Mouse (Mus musculus): ENCODE data around the gene Nmral1. TPM values are rescaled to one million over a fixed set of nuclear protein-coding genes. Genes with fewer than 3 reads are reported as not detected.
A peak's percentile ranks its signal among the peaks of the same experiment; 100 is the strongest.
"Not testable (repeated sequence)": the region's sequence is repeated elsewhere in the genome, so short reads cannot be mapped to it uniquely, and the experiment has no call there.

The Nmral1 gene
- polyA plus RNA-seq, 1 experiment from 2014 or later, result 52.6 TPM

GRCm38 (mm10) chr16:4711173-4711572 lies 8.0 kb downstream of the Nmral1 start:
- Histone ChIP-seq H3K4me3 (replicated peaks) (no peak overlapping the region), H3K4me1 (no peaks in the 10 kb centered on the region), H3K4me2 (no peak overlapping the region), H3K27me3 (replicated peaks) (no peaks in the 10 kb centered on the region), H3K36me3 (peaks cover 30% of the 10 kb centered on the region), H3K27ac (no peak overlapping the region), H3K9me3 (no peaks in the 10 kb centered on the region), H3K9ac (no peak overlapping the region)
- ATAC-seq (ENCODE audit: insufficient read depth, low FRiP score, low read depth), result no peak
- 91% methylated on average over 4 of the region's 4 CpGs for WGBS

DNA sequence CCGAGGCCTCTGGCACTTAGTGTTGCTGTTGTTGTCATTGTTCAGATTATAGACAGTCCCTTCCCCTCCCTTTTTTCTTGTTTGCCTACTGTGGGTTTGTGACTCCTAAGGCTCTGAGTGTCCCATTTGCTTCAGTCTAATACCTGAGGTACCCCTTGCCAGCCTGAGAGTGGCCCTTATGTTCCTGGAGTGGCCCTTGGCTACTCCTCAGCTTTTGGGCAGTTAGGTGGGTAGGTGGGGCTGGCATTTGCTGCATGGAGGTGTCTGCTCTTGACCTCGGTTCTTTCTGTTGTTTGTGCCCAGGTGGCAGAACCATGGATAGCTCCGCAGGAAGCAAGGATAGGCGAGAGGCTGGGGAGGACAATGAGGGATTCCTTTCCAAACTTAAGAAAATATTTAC lies 13.6 kb downstream of the Nmral1 start:
- H3K36me3 ChIP-seq, result peaks cover 58% of the 10 kb centered on the region
- no peak overlapping the region for H3K27ac ChIP-seq
- H3K4me1 ChIP-seq, result no peaks in the 10 kb centered on the region
- ATAC-seq (ENCODE audit: insufficient read depth, low FRiP score, low read depth), result no peak
- 49% methylated on average over 4 of the region's 4 CpGs for WGBS
- H3K9me3 ChIP-seq, result no peaks in the 10 kb centered on the region
- H3K4me3 ChIP-seq (replicated peaks), result no peak overlapping the region
- no peaks in the 10 kb centered on the region for H3K27me3 ChIP-seq (replicated peaks)
- H3K9ac ChIP-seq, result no peak overlapping the region
- no peak overlapping the region for H3K4me2 ChIP-seq

- Histone ChIP-seq H3K9me3 (no peaks in the 10 kb centered on the region), H3K9ac (no peak overlapping the region), H3K36me3 (peaks cover 61% of the 10 kb centered on the region), H3K27ac (no peak overlapping the region), H3K4me3 (replicated peaks) (no peak overlapping the region), H3K4me1 (no peaks in the 10 kb centered on the region), H3K4me2 (no peak overlapping the region), H3K27me3 (replicated peaks) (no peaks in the 10 kb centered on the region)
- no peak; the same call in 1 of the 2 replicates for ATAC-seq (ENCODE audit: insufficient read depth, low FRiP score, low read depth)
- WGBS, result 38% methylated on average over 1 of the region's 1 CpGs
Measured at GRCm38 (mm10) chr16:4702646-4703045, 16.5 kb downstream of the Nmral1 start.

DNA sequence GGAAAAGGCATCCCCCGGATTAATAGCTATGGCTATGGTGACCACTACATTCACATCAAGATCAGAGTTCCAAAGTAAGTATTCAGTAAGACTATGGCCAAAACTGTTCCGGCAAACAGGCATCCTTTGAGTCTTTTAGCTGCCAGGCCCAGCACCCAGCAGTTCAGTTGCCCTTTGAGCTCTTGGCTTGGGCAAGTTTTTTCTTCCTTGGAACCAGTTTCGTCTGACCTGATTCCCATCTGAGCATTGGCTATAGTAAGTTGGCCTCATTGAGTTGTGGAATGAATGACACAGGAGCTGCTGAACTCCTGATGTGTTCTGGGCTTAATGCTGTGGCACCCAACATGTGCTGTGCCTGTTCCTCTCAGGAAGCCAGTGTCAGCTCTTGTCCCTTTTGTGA lies 17.9 kb downstream of the Nmral1 start:
- no peaks in the 10 kb centered on the region for H3K4me1 ChIP-seq
- no peak for ATAC-seq (ENCODE audit: insufficient read depth, low FRiP score, low read depth)
- H3K4me2 ChIP-seq, result no peak overlapping the region
- H3K9ac ChIP-seq, result no peak overlapping the region
- H3K27me3 ChIP-seq (replicated peaks), result no peaks in the 10 kb centered on the region
- no peak overlapping the region for H3K4me3 ChIP-seq (replicated peaks)
- peaks cover 67% of the 10 kb centered on the region for H3K36me3 ChIP-seq
- no peaks in the 10 kb centered on the region for H3K9me3 ChIP-seq
- H3K27ac ChIP-seq, result no peak overlapping the region
- 89% methylated on average over 3 of the region's 3 CpGs for WGBS

DNA sequence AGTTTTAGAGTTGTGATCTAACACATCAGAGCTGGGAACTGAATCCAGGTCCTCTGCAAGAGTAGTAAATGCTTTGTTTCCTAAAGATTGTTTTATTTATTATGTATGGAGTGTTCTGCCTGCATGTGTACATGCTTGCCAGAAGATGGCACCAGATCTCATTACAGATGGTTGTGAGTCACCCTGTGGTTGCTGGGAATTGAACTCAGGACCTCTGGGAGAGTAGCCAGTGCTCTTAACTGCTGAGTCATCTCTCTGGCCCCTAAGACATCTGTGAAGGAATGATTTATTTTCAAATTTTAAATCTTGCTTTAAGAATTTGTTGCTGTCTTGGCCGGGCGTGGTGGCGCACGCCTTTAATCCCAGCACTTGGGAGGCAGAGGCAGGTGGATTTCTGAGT lies 29.8 kb downstream of the Nmral1 start:
- not testable (repeated sequence) for H3K9ac ChIP-seq; H3K4me1 ChIP-seq; ATAC-seq (ENCODE audit: insufficient read depth, low FRiP score, low read depth); H3K27ac ChIP-seq; H3K4me2 ChIP-seq; H3K4me3 ChIP-seq (replicated peaks); H3K27me3 ChIP-seq (replicated peaks); H3K9me3 ChIP-seq
- peaks cover 50% of the 10 kb centered on the region for H3K36me3 ChIP-seq
- WGBS, result 96% methylated on average over 4 of the region's 4 CpGs

DNA sequence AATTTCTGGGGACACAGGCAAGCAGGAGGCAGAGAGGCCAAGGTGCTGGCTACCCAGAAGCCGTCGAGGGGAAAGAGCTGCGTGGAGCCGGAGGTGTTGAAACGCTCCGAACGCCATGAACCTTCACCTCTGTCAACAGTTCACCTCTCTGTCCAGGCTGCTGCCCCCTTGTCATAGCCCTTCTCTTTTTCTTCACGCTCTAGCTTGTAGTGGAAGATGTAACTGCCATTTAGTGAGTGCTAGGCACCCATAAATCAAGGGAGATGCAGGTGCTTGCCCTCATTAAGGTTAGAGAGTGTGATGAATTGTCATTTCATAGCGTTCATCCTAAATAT lies 34.7 kb downstream of the Nmral1 start:
- H3K4me1 ChIP-seq, result peaks cover 8% of the 10 kb centered on the region; the same call in 1 of the 2 replicates
- peak overlapping the region; percentile 97 for H3K4me3 ChIP-seq (replicated peaks)
- H3K9ac ChIP-seq, result peak overlapping the region; percentile 98
- no peak for ATAC-seq (ENCODE audit: insufficient read depth, low FRiP score, low read depth)
- H3K36me3 ChIP-seq, result peaks cover 18% of the 10 kb centered on the region
- no peaks in the 10 kb centered on the region for H3K9me3 ChIP-seq
- H3K27me3 ChIP-seq (replicated peaks), result no peaks in the 10 kb centered on the region
- under 1% methylated on average over 9 of the region's 9 CpGs for WGBS
- peak overlapping the region; percentile 74 for H3K4me2 ChIP-seq
- no peak overlapping the region; the same call in 1 of the 2 replicates for H3K27ac ChIP-seq

- Histone ChIP-seq H3K4me1 (peaks cover 12% of the 10 kb centered on the region), H3K36me3 (peaks cover 13% of the 10 kb centered on the region), H3K4me3 (replicated peaks) (peak overlapping the region; percentile 97), H3K27me3 (replicated peaks) (no peaks in the 10 kb centered on the region), H3K4me2 (peak overlapping the region; percentile 74), H3K9me3 (no peaks in the 10 kb centered on the region), H3K9ac (peak overlapping the region; percentile 98), H3K27ac (peak overlapping the region; percentile 91)
- under 1% methylated on average over 54 of the region's 54 CpGs for WGBS
- ATAC-seq (ENCODE audit: insufficient read depth, low FRiP score, low read depth), result peak; percentile 84
Measured at GRCm38 (mm10) chr16:4683581-4684456, 35.3 kb downstream of the Nmral1 start.

DNA sequence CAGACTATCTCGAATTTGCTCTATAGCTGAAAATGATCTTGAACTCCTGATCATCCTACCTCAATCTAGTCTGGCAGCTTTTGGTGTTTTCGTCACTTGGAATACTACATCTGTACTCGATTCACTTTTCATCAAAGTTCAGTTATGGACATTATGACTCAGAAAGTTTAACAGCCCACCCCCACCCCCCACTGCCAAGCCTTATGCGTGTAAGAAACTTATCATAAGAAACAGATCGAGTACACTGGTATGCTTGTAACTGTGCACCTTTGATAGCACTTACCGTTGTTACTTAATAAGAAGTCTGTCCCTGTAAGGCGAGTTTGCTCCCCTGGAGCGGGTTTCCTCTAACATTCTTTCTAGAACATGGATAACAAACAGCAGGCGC lies 36.0 kb downstream of the Nmral1 start:
- peaks cover 10% of the 10 kb centered on the region for H3K36me3 ChIP-seq
- peak overlapping the region; percentile 74 for H3K4me2 ChIP-seq
- ATAC-seq (ENCODE audit: insufficient read depth, low FRiP score, low read depth), result no peak
- H3K4me3 ChIP-seq (replicated peaks), result peak overlapping the region; percentile 97
- peaks cover 15% of the 10 kb centered on the region for H3K4me1 ChIP-seq
- peak overlapping the region; percentile 98; the same call in 1 of the 2 replicates for H3K9ac ChIP-seq
- 25% methylated on average over 9 of the region's 9 CpGs for WGBS
- no peaks in the 10 kb centered on the region for H3K27me3 ChIP-seq (replicated peaks)
- no peaks in the 10 kb centered on the region for H3K9me3 ChIP-seq
- H3K27ac ChIP-seq, result peak overlapping the region; percentile 91

DNA sequence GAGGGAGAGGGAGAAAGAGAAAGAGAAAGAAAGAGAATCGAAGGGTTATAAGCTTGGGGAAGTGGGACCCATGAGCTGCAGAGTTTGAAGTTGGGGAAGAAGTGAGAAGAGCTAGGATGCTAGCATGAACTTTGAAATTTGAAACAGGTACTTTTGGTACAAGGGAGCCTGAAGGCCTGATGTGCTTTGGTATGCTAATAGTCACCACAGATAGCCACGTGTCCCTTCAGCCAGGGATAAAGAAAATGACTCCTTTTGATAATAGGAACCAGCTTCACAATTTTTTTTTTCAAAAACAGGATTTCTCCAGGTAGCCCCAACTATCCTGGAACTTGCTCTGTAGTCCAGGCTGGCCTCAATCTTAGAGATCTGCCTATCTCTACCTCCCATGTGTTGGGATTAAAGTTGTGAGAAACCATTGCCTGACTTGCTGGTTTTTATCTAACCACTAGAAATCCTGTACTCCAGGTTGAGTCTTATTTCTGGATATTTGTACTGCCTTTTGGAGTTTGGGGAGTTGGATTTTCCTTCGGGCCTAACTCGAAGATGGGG lies 36.5 kb downstream of the Nmral1 start:
- WGBS, result 78% methylated on average over 4 of the region's 4 CpGs

GRCm38 (mm10) chr16:4680922-4681455 lies 38.2 kb downstream of the Nmral1 start:
- H3K9me3 ChIP-seq; H3K36me3 ChIP-seq; H3K9ac ChIP-seq; H3K4me2 ChIP-seq; H3K4me3 ChIP-seq (replicated peaks); H3K27ac ChIP-seq; ATAC-seq (ENCODE audit: insufficient read depth, low FRiP score, low read depth); H3K27me3 ChIP-seq (replicated peaks): not testable (repeated sequence)
- WGBS, result 76% methylated on average over 3 of the region's 3 CpGs
- peaks cover 15% of the 10 kb centered on the region for H3K4me1 ChIP-seq

More for the DNA sequence above, 36.5 kb downstream of the Nmral1 start:
- no peak for ATAC-seq (ENCODE audit: insufficient read depth, low FRiP score, low read depth)
- H3K4me1 ChIP-seq, result peaks cover 15% of the 10 kb centered on the region
- no peaks in the 10 kb centered on the region for H3K27me3 ChIP-seq (replicated peaks)
- peaks cover 9% of the 10 kb centered on the region for H3K36me3 ChIP-seq
- H3K27ac ChIP-seq, result peak overlapping the region; percentile 91; the same call in 1 of the 2 replicates
- H3K4me3 ChIP-seq (replicated peaks), result no peak overlapping the region; the same call in 1 of the 2 replicates
- no peak overlapping the region for H3K4me2 ChIP-seq
- no peak overlapping the region for H3K9ac ChIP-seq
- H3K9me3 ChIP-seq, result no peaks in the 10 kb centered on the region

- peak; percentile 89 for ATAC-seq (ENCODE audit: insufficient read depth, low FRiP score, low read depth)
- Histone ChIP-seq H3K27me3 (replicated peaks) (no peaks in the 10 kb centered on the region), H3K9me3 (no peaks in the 10 kb centered on the region), H3K4me2 (peak within 1 kb of the TSS; percentile 93), H3K4me3 (replicated peaks) (peak within 1 kb of the TSS; percentile 76), H3K27ac (peak within 1 kb of the TSS; percentile 69), H3K36me3 (peaks cover 8% of the 10 kb centered on the region; the same call in 1 of the 2 replicates), H3K9ac (peak within 1 kb of the TSS; percentile 58), H3K4me1 (peaks cover 7% of the 10 kb centered on the region)
- WGBS, result under 1% methylated on average over 47 of the region's 47 CpGs
Measured at GRCm38 (mm10) chr16:4679121-4680018, 39.8 kb downstream of the Nmral1 start, which contains the start of gene Coro7. Coro7 (minus strand) TSS chr16:4679777.
